Mouse (Mus musculus) adipocyte (in vitro differentiated cells): ENCODE data around the gene Acad9.

Experiments
- DNase-seq: peaks from one replicate; pipeline ENCODE4 v3.0.0-alpha.2; 2016; ENCODE audit warnings: low spot score

The Acad9 gene

DNA sequence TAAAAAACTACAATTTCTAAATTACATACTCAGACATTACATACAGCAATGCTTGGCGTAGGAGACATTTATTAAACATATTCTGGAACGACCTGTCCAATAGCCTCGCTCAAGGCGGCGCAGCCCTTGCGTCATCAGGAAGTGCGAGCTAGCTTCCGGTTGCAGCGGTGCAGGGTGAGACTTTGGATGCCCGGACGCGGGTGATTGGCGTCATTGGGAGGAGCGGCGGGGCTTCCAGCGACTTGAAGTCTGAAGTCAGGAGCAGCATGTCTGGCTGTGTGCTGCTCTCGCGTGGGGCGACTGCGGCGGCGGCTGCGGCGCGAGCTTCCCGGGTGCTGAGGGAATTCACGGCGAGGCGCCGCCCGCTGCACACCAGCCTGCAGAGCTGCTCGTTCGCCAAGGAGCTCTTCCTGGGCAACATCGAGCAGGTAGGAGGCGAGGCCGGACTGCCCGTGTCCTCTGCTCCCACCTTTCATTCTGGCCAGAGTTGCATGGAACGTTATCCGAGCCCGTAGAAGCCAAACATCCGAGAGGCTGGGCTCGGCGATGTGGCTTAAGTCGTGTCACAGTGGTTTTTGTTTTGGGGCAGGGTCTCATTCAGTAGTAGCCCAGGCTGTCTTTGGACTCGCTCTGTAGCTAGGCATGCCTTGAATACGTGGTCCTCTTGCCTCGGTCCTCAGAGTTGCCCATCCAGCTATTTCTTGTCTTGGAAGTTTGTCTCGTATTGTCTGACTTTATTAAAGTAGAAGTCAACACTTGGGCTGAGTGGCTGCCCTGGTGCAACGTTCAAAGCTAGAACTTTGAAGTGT lies at the start of gene Acad9:
Gene Acad9, plus strand, starts transcription at position 137 of the 809 bp plus-strand sequence.
- DNase-seq, result peak; percentile 98

DNA sequence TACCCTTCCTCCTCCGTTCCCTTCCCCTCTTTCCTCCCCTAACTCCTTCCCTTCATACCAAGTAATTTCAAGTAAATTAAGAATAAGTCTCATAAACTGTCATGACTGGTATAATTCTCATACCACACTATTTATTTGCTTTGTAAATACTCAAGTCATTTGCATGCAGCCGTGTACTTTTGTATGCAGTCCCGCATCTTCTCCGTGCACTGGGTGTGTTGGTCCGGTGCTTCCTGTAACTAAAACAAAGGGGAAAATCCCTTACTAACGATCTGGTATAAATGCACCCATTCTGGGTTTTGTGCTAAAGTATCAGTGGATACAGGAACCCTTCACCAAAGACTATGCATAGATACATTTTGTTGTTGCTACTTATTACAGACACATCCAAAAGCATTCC lies 40.0 kb upstream of the Acad9 start:
- no peak for DNase-seq

DNA sequence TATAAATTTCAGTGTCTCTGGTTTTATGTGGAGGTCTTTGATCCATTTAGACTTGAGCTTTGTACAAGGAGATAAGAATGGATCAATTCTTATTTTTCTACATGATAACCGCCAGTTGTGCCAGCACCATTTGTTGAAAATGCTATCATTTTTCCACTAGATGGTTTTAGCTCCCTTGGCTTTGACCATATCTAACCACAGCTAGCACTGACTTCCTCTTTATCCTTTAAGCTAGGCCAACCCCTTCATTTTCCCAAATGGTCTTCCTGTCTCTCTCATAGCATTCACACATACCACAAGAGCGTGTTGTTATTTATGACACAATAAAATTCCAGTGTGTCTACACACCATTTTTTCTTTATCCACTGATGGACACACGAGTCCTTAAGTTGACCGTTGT lies 35.8 kb upstream of the Acad9 start:
- no peak for DNase-seq

DNA sequence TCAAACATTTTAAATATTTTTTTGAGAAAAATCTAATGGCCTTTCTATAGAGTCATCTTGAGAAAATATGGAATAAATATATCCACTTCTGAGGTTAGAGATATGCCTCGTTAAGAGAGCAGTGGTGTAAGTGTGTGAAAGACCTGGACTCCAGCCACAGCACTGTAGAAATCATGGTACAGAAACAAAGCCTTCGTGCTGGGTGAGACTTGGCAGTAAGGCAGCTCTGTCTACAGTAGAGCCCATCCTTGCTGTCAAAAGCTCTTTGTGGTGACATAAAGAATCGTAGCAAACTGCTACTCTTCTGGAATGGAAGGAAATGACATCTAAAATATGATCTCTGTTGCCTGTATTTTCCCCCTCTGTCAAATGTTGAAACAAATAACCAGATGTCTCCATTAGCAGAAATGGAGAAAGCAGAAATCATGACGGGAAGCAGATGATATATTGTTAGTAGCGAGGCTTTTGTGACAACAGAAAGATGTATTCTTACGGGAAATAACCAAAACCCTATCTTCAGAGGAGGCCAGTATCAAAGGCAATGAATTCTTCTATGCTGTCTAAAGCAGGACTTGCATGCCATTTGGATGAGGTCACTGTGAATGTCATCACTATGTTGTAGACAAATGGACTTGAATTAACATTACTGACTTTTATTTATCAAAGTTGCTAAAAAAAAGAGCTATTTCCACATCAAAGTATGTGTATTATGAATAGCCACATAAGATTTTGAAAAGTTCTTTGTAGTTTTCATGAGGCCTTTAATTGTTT lies 33.9 kb upstream of the Acad9 start:
- peak; percentile 79 for DNase-seq

DNA sequence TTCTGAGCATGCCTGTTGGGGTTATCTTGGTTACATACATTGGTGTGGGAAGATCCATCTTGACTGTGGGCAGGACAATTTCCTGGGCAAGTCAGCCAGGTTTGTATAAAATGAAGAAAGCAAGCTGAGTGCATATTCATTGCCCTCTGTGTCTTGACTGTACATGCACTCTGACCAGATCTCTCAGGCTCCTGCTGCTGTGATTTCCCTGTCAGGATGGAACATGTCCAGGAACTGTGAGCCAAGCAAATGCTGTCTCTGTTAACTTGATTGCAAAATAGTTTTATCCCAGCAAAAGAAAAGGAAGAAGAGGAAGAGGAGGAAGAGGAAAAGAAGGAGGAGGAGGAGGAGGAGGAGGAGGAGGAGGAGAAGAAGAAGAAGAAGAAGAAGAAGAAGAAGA lies 21.3 kb upstream of the Acad9 start:
- DNase-seq, result peak; percentile 96

DNA sequence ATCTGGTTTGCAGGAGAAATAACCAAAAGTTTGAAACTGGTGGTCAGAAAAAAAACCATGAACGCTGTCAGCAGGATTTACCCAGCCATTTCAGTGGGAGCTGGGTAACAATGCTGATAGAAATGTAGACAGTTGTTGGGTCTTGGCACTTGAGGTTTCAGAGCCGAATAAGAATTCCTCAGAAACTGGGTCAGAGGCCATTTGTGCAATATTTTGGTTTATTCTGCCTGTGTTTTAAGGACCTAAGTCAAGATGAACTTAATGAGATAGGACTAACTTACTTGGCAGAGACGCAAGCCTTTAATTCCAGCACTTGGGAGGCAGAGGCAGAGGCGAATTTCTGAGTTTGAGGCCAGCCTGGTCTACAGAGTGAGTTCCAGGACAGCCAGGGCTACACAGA lies 20.7 kb upstream of the Acad9 start:
- peak; percentile 85 for DNase-seq

DNA sequence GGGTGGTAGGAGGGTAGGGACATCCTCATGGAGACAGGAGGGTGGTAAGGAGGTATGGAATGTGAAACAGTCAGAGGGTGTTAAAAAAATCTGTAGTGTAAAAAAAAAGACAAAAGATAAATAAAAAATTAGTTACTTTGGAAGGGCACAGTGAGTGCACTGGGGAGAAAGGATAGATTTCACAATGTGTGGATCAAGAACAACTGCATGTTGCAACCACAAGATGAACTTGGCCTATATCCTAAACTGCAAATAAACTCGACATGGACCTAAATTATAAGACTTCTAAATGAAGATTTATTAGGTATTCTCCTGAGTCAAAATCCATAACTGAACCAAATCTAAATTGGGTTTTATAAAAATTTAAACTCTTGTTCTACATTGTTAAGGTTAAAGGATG lies 16.7 kb upstream of the Acad9 start:
- DNase-seq, result peak; percentile 83

DNA sequence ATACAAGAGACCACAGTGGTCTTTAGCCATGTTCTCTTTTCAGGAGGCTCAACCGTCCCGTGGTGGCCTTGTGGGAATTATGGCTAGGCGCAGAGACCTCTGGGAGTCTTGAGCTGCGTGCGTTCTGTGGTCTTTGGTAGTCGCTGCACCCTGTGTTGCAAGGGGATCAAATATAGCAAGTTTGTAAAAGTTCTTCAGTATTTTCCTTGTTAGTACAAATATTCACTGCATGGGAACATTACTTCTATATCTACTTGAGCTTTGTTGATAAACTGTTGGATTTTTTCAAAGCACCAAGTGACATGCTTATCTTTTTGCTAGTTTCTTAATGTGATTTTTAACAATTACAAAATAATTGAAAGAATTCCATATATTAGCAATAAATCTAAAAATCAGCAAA lies 12.3 kb upstream of the Acad9 start, which contains the start of gene Ccdc144b:
Gene Ccdc144b, minus strand, starts transcription at position 101 of the 400 bp plus-strand sequence.
- no peak for DNase-seq

DNA sequence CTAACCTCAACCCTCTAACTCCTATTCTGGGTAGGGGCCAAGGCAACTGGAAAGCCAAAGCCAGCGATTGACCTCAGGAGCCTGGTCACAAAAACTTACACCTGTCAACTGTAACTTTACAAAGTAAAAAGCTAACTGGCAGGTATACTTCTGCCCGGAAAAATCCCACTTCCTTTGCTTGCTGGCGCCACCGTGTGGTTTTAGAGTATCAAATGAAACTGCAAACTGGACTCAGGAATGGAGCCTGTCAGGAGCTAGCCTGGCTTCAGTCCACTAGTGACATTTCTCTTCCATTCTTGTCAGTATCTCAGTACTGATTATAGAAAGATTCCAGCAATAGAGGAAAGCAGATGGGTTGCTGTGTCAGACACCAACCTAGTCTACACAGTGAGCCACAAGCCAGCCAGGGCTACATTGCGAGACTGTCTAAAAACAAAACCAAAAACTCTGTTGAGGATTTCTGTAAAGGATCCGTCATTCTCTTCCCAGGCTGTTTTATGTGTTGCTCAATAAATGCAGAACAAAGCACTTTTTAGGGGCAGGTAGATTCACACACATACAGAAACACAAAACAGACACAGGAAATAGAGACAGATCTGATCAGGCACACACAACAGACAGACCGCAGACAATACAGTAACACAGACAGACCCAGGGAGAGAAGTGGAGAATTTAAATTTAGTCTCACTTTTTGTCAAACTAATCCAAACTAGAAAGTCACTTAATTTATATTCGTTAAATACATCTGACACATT lies 5.5 kb upstream of the Acad9 start:
- peak; percentile 93 for DNase-seq

DNA sequence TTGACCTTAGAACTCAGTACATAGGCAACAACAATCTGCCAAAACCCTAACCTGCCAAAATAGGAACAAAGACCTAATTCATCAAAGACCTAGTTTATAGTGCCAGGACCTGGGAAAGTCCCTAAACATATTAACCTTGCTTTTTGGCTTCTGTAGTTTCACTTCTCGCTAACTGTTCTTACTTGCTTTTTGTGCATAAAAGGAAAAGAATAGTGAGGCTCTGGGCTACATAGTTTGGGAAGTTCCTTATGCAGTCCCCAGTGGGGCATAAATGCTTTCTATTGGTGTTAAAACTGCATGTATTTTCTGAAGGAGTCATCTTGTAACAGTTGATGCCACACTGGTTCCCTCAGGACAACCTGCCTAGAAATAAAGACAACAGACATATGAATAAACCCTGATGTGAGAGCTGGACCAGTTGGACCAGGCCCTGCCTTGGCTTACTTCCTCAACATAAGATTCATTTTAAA lies 1.2 kb upstream of the Acad9 start:
- no peak for DNase-seq

DNA sequence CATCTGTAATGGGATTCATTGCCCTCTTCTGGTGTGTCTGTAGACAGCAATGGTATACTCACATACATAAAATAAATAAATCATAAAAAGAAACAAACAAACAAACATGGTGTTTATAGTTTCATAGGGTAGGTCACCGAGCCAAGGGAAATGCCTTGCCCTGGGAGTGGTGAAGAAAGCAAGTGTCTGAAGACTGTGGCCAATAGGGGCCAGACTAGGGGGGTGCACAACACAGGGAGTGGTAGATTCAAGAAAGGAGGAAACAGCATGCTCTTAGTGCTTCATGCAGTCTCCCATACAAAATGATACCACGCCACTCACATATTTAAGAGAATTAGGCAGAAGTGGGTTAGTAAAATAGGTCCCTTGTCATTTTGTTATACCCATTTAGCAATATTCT lies 613 bp upstream of the Acad9 start:
- peak; percentile 31 for DNase-seq

DNA sequence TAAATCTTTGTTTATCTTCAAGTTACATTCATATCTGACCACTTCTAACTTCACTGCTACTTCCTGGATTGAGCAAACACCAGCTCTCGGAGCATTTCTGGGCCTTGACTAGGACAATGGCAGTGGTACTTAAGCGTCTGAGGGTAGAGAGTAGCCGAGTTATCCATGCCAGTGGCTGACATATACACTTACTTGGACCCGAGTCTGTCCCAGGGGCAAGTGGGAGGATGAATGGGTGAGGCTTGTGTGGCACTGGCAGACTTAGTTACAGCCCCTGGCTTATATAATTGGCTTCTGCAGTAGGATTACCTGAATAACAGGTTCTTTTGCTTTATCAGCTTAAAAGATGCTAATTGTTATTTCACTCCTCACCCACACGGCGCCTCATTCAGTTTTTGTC lies 2.0 kb downstream of the Acad9 start:
- DNase-seq, result no peak

DNA sequence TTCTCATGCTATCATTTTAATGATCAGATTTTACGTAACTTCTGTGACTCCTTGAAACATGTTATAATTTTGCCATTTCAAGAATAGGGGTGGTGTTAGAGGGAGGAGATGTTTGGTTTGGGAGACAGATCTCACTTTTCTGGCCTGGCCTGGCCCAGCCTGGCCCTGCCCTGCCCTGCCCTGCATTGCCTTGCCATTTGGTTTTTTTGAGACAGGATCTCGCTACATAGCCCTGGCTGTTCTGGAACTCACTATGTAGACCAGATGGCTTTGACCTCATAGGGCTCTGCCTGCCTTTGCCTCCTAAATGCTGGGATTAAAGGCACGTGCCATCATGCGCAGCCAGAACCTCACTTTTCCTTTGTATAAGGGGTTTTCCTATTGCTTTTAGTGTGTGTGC lies 4.7 kb downstream of the Acad9 start:
- no peak for DNase-seq

DNA sequence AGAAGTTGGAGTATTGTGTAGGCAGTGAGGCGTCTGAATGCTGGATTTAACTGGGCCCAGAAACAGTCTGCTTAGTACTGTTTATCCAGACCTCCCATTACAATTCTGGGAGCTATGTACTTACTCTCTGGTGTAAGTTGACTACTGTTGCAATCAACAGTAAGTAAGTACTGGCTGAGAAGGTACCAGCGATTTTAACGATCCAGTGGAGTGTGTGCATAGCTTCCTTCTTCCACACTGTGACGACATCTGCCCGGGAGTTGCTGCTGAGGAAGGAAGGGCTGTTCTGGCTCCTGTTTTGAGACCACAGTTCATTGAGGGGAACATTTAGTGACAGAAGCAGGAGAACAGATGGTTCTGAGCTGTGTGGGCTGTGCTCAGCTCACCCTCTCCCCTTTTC lies 5.3 kb downstream of the Acad9 start:
- no peak for DNase-seq

DNA sequence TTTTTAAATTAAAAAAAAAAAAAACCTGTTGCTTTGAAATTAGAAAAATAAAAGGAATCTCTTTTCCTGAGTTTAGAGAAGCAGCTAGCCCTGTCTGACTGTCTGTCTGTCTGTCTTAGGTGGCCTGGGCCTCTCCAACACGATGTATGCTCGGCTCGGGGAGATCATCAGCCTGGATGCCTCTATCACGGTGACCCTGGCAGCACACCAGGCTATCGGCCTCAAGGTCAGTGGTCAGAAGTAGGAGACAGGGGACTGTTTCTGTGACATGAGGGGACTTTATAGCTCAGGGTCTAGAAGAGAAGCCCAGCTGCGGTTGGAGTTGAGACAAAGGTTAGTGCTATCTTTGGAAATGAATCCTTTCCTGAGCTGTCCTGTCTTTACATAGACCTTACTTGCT lies 8.5 kb downstream of the Acad9 start:
- DNase-seq, result no peak

DNA sequence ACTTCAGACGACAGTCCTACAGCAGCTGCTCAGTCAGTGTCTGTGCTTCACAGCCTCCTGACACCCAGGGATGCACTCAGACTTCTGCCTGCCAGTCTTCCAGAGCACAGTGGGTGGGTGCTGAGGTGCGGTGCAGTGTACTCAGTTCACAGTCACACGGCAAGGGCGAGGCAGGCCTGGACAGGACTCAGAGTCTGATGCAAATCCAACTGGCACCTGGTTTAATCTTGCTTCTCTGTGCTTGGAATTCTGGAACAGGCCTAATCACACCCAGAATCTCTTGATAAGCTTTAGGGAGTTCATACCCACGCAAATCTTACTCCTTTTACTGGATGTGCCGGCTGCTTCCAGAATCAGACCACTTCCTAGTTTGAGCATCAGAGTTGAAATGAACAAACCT lies 9.7 kb downstream of the Acad9 start:
- DNase-seq, result no peak

DNA sequence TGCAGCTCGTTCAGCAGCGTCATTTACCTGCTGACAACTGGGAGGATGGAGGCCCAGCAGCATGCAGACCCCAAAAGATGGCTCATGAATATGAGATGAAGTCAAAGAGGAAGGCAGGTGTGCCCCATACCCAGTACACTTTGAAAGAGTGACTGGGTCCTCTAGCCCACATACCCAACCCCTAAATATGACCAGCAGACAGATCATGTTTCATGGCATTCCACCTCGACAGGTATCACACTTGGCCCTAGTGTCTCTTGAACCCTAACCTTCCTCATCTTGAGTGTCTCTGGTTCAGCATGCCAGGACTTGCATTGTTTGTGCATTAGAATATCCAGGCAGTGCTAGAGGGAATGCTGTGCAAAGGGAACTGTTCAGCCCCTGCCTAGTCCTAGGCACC lies 11.6 kb downstream of the Acad9 start:
- DNase-seq, result no peak

DNA sequence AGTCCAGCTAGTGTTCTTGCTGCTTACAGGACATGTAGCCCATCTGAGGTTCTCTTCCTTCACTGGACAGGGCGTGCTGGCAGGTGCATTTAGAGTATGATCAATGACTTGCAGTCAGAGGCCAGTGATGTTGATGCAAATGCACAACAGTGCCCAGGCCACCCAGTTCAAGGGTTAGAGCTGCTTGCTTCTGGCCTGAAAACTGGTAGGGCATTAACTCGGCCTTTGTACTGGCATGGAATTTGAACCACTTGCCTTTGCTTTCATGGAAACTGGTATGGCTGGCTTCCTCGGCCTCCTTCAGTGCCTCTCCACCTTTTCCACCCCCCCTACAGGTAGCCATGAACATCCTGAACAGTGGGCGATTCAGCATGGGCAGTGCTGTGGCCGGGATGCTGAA lies 14.1 kb downstream of the Acad9 start:
- DNase-seq, result no peak

DNA sequence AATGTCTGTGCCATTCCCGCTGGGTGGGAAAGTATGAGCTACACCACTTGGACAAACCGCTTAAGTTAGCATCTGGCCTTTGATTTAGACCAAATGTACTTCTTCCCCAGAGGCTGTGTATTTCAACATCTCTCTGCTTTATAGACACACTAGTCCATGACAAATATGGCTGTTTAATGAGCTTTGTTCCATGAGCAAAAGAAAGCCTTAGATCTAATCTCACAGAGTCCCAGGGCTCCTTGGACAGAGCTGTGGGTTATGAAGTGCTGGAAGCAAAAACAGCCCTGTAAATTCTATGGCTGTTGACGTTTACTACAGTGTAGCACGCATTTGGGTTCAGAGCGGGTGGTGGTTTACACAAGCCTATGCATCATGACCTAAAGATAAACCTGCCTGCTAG lies 15.0 kb downstream of the Acad9 start:
- DNase-seq, result no peak

DNA sequence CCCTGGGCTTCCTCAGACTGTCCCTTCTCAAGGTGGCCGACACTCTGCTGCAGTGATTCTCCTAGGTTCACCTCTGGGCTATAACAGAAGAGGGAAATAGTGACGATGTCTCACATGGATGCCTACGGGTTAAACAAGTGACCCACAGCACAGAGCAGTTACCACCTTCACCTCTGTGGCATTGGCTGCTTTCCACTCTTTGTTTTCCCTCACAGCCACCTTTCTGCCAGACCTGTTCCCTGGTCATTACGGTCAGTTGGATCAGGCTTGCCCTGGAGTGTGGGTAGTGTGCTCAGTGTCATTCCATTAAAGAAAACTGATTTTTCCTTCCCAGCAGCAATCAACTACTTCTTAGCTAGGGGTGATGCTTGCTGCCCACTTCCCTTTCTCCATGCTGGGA lies 17.1 kb downstream of the Acad9 start:
- no peak for DNase-seq

DNA sequence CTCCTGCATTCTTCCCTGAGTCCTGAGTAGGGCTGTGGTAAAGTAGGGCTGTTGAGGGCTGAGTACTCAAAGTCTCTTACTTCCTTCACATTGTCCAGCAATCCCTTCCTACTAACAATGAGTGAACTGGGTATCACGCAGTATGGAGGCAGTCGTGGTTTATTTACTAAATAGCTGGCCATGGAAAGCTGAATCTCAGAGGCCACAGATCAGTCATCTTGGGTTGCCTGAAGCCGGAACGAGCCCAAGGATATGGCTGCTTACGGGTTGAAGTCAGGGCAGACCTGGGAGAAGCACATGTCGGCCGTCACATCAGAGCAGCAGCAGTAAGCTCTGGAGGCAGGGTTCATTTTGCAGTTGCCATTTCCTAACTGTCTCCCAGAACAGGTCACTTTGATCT lies 17.6 kb downstream of the Acad9 start:
- DNase-seq, result no peak

DNA sequence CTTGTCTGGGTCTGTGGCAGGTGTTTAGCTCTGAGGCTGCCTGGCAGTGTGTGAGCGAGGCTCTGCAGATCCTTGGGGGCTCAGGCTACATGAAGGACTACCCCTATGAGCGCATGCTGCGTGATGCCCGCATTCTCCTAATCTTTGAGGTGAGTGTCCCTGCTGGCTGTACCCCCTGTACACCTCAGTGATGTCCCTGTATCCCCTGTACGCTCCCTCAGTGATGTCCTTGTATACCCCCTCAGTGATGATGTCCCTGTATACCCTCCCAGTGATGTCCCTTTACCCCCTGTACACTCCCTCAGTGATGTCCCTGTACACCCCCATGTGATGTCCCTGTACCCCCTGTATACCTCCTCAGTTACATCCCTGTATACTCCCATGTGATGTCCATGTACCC lies 19.6 kb downstream of the Acad9 start:
- no peak for DNase-seq

DNA sequence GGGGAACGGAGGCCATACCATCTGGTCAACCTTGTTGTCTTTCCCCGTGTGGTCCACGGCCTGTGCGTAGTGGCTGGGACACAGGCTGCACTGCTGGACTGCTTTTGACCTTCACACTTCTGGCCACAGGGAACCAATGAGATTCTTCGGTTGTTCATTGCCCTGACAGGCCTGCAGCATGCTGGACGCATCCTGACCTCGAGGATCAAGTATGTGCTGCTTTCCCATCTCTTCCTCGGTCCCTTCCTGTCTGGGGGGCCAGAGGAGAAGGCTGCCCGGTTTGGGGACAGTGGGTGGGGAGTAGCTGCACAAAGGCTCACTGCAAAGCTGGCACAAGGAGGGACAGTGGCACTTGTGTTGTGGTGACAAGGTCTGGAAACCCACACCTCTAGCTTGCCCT lies 21.8 kb downstream of the Acad9 start:
- no peak for DNase-seq
